Mouse (Mus musculus): ENCODE measurements around the gene Cep112. TPM values are rescaled to one million over a fixed set of nuclear protein-coding genes. Genes with fewer than 3 reads are reported as not detected.

Gene Cep112
- not detected for polyA plus RNA-seq (2017; shearing (Covaris generic))

DNA sequence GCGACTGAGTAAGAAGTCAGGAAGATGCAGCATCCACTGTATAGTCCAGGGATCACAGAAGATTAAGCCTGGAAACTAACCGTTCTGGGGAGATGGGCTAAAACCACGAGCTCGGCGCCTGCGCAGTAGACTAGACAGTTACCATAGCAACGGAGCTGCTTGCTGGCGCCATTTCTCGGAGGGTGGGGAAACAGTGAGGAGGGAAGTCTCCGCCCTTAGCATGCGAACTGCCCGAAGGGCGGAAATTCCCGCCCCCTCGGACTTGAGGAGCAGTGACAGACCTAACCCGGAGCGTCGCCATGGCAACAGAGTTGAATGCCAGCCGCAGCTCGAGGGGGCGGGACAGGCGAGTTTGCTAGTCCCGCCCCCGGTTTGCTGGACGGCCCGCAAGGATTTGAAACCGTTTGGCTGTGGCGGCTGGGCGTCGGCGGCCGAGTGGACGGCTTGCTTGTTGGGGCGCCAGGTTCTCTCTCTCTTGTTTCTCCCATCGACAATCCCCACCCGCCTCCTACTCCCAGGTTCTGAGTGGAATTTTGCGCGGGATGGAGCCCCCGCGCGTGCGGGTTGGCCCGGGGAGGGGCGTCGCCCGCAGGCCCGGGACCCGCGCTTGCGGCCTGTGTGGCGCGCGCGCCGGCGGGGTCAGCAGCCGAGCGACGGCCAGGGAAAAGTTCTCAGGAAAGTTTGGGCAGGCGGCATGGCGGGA lies at the start of gene Cep112:
Cep112 (plus strand) TSS at position 304 of the 703 bp plus-strand sequence.

Other genes with a start within 250 kb of the Cep112 start
- not detected for gene Apoh, start 81.8 kb upstream of the Cep112 start, polyA plus RNA-seq (2017; shearing (Covaris generic))
- 168 TPM for gene Prkca, start 81.3 kb upstream of the Cep112 start, polyA plus RNA-seq (2017; shearing (Covaris generic))

Measured in naive thymus-derived CD4-positive, alpha-beta T cell, adult 5 months (primary cell).